ENCODE assay signal across 9 mouse cellular contexts in the genomic region with DNA sequence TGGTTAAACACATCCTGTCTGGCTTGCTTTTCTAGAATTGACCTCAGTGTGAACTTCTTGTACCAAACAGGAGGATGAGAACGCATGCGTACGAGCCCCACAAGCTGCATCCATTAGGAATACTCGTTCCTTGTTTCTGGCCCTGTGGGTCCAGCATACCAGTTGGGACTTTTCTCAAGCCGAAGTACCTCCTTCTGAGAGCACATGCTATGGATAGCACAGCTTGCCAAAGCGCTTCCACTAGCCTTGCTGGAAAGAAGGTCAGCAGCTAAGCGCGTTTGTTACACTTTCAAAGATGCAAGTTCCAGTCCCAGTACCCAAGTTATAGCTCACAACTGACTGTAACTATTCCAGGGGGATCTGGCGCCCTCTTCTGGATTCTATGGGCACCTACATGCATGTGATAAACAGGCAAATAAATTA.
DNase-seq lines count a peak whose midpoint lies in the region; ATAC-seq lines count a peak whose summit lies in the region.
"Had no signal": no experiment of that assay in that cellular context is flagged by ENCODE, and none has a peak within 500 bp of the region (broad histone marks: within the 10 kb centered on the region; RNA-seq: fewer than 3 reads in every experiment).

No protein-coding gene starts in this region.

- no peak for ATAC-seq in midbrain, embryonic 14.5 days (ENCODE audit: low FRiP score, low TSS enrichment)

- DNase-seq in left cerebral cortex, postnatal 10 days (ENCODE audit: extremely low spot score in 1 of 2, low spot score in 2 of 2): peak; percentile 49 to 50
- DNase-seq in left cerebral cortex, adult 8-10 months (ENCODE audit: low spot score in 2 of 2): no peak
- peak; percentile 46 for DNase-seq in ZHBTc4 (ENCODE audit: low read depth, low spot score)
- peak; percentile 42 for DNase-seq in heart, postnatal 4 days
- DNase-seq in midbrain, embryonic 14.5 days: peak; percentile 67
- no peak for DNase-seq in gastrocnemius, postnatal 25 days
- no peak for DNase-seq in thymus, postnatal 25 days
- DNase-seq in adrenal gland, adult (ENCODE audit: inconsistent age in 2 of 2, low spot score in 1 of 2): no peak
- DNase-seq: right cerebral cortex, postnatal 25 days had no signal

- intact Hi-C loops in left cerebral cortex, postnatal 10 days (cut with DNase I): no loop called here

- no peak overlapping the region for H3K4me3 ChIP-seq in midbrain, embryonic 14.5 days (replicated peaks; ENCODE audit: low read depth, low read length)

- peaks cover 27% of the 10 kb centered on the region for H3K4me1 ChIP-seq in midbrain, embryonic 14.5 days (ENCODE audit: control insufficient read depth, insufficient read depth, low read length)

- peaks cover 4% of the 10 kb centered on the region; the same call in 1 of the 2 replicates for H3K27me3 ChIP-seq in midbrain, embryonic 14.5 days (ENCODE audit: control insufficient read depth, insufficient read depth, low read length)

- no peak overlapping the region for H3K9ac ChIP-seq in midbrain, embryonic 14.5 days (replicated peaks; ENCODE audit: low read length)

- peak overlapping the region; percentile 58 for H3K27ac ChIP-seq in midbrain, embryonic 14.5 days (replicated peaks; ENCODE audit: low read depth, low read length)

- 39% methylated on average over 9 of the region's 9 CpGs for WGBS in midbrain, embryonic 14.5 days

- no peaks in the 10 kb centered on the region for H3K9me3 ChIP-seq in midbrain, embryonic 14.5 days (ENCODE audit: control insufficient read depth, low read length)

- peak overlapping the region; percentile 37 for H3K4me2 ChIP-seq in midbrain, embryonic 14.5 days (ENCODE audit: low read length)

- no peaks in the 10 kb centered on the region for H3K36me3 ChIP-seq in midbrain, embryonic 14.5 days (ENCODE audit: control insufficient read depth, insufficient read depth, low read length)

Comparison
In these comparisons a context has a peak if more than half of its experiments do, and no peak if none do; other contexts are left out.
1. DNase-seq: peak in left cerebral cortex, postnatal 10 days (2 of 2), ZHBTc4 (single experiment), heart, postnatal 4 days (single experiment) and midbrain, embryonic 14.5 days (single experiment); none in left cerebral cortex, adult 8-10 months (0 of 2), gastrocnemius, postnatal 25 days (single experiment), thymus, postnatal 25 days (single experiment) and adrenal gland, adult (0 of 2).